Mouse (Mus musculus) kidney, embryonic 14.5 days (tissue): ENCODE results near the gene F2r. TPM values are rescaled to one million over a fixed set of nuclear protein-coding genes. Genes with fewer than 3 reads are reported as not detected.

Experiments
- ATAC-seq: fragments of 200-750 bp; cut with Nextera tagmentation; 2 replicates; pipeline ENCODE4 v1.8.0; 2017; ENCODE audit warnings: moderate number of reproducible peaks, mild to moderate bottlenecking, moderate TSS enrichment, moderate library complexity; ENCODE audit not compliant: low FRiP score, low TSS enrichment
- H3K27ac ChIP-seq: fragments of 300-500 bp; sonication (generic); 2 replicates; pipeline ENCODE4 v1.5.1; 2014; ENCODE audit warnings: low read depth, mild to moderate bottlenecking, low read length, moderate library complexity, mixed read lengths
- H3K27me3 ChIP-seq: fragments of 300-500 bp; sonication (generic); 2 replicates; pipeline ENCODE4 v1.6.1; 2014; ENCODE audit warnings: mild to moderate bottlenecking, low read length; ENCODE audit not compliant: control insufficient read depth, insufficient read depth
- H3K36me3 ChIP-seq: fragments of 300-500 bp; sonication (generic); 2 replicates; pipeline ENCODE4 v1.6.1; 2014; ENCODE audit warnings: low read length, mixed read lengths; ENCODE audit not compliant: control insufficient read depth, insufficient read depth
- H3K4me1 ChIP-seq: fragments of 300-500 bp; sonication (generic); 2 replicates; pipeline ENCODE4 v1.6.1; 2014; ENCODE audit warnings: low read length, mixed read lengths; ENCODE audit not compliant: control insufficient read depth, insufficient read depth
- H3K4me2 ChIP-seq: fragments of 300-500 bp; sonication (generic); replicated peaks from 2 replicates; pipeline ENCODE4 v1.6.1; 2014; ENCODE audit warnings: low read depth, mild to moderate bottlenecking, low read length
- H3K4me3 ChIP-seq: fragments of 300-500 bp; sonication (generic); 2 replicates; pipeline ENCODE4 v1.5.1; 2014; ENCODE audit warnings: mild to moderate bottlenecking, low read length
- H3K9ac ChIP-seq: fragments of 300-500 bp; sonication (generic); 2 replicates; pipeline ENCODE4 v1.6.1; 2014; ENCODE audit warnings: low read depth, mild to moderate bottlenecking, low read length, moderate library complexity
- H3K9me3 ChIP-seq: fragments of 300-500 bp; sonication (generic); 2 replicates; pipeline ENCODE4 v1.6.1; 2016; ENCODE audit warnings: low read length; ENCODE audit not compliant: control insufficient read depth
- WGBS: fragments of 180-500 bp; shearing (Covaris S2); extraction: QIAGEN DNeasy Blood & Tissue Kit; methylation state at CpG from one replicate; pipeline ENCODE4 v1.1.7; 2014; 5-methylcytosine and 5-hydroxymethylcytosine counted together
- polyA plus RNA-seq: library from polyadenylated mRNA; unstranded; fragments of >200 nt; fragmentation: Nextera tagmentation; extraction: Ambion mirVana; gene quantifications from 2 replicates; pipeline ENCODE4 v1.2.1, GENCODE M21; 2014

Gene F2r
- polyA plus RNA-seq, 1 experiment from 2014 or later = 128 TPM

- no peak for ATAC-seq
- Histone ChIP-seq H3K36me3 (no peaks in the 10 kb centered on the region), H3K27ac (no peak overlapping the region), H3K4me3 (no peak overlapping the region), H3K4me2 (no peak overlapping the region), H3K4me1 (no peaks in the 10 kb centered on the region), H3K27me3 (no peaks in the 10 kb centered on the region), H3K9me3 (no peaks in the 10 kb centered on the region), H3K9ac (no peak overlapping the region)
- whole genome bisulfite sequencing = 74% methylated on average over 3 of the region's 3 CpGs
These were observed 4.8 kb upstream of the F2r start for GRCm38 (mm10) chr13:95623042-95623441.

- no peaks in the 10 kb centered on the region for H3K36me3 ChIP-seq
- H3K27ac ChIP-seq = no peak overlapping the region
- H3K27me3 ChIP-seq = no peaks in the 10 kb centered on the region
- WGBS = 87% methylated on average over 3 of the region's 3 CpGs
- H3K4me2 ChIP-seq = no peak overlapping the region
- H3K9me3 ChIP-seq = no peaks in the 10 kb centered on the region
- H3K4me3 ChIP-seq = no peak overlapping the region
- ATAC-seq = no peak
- peaks cover 1% of the 10 kb centered on the region; the same call in 1 of the 2 replicates for H3K4me1 ChIP-seq
- H3K9ac ChIP-seq = no peak overlapping the region
These were observed 3.3 kb upstream of the F2r start for GRCm38 (mm10) chr13:95621563-95621962.

- ATAC-seq = no peak
- Histone ChIP-seq H3K27ac (no peak overlapping the region; the same call in 1 of the 2 replicates), H3K4me3 (peak overlapping the region; percentile 90), H3K9ac (peak overlapping the region; percentile 95), H3K36me3 (no peaks in the 10 kb centered on the region), H3K9me3 (no peaks in the 10 kb centered on the region), H3K4me2 (peak overlapping the region; percentile 51), H3K27me3 (no peaks in the 10 kb centered on the region), H3K4me1 (peaks cover 21% of the 10 kb centered on the region)
- WGBS = 7% methylated on average over 13 of the region's 13 CpGs
These were observed 572 bp upstream of the F2r start for GRCm38 (mm10) chr13:95618859-95619258.

- peak overlapping the region; percentile 77 for H3K27ac ChIP-seq
- peak overlapping the region; percentile 95 for H3K9ac ChIP-seq
- no peaks in the 10 kb centered on the region for H3K36me3 ChIP-seq
- no peaks in the 10 kb centered on the region for H3K9me3 ChIP-seq
- under 1% methylated on average over 21 of the region's 21 CpGs for WGBS
- peak overlapping the region; percentile 90 for H3K4me3 ChIP-seq
- peaks cover 21% of the 10 kb centered on the region for H3K4me1 ChIP-seq
- H3K4me2 ChIP-seq = peak overlapping the region; percentile 51
- H3K27me3 ChIP-seq = no peaks in the 10 kb centered on the region
- peak; percentile 34; the same call in 1 of the 2 replicates for ATAC-seq
These were observed 566 bp downstream of the F2r start for GRCm38 (mm10) chr13:95617671-95618171.

GRCm38 (mm10) chr13:95617082-95617670 lies 1.1 kb downstream of the F2r start:
- H3K27ac ChIP-seq = no peak overlapping the region
- 6% methylated on average over 17 of the region's 17 CpGs for WGBS

GRCm38 (mm10) chr13:95616512-95616911 lies 1.8 kb downstream of the F2r start:
- Histone ChIP-seq H3K9ac (peak overlapping the region; percentile 95; the same call in 1 of the 2 replicates), H3K9me3 (no peaks in the 10 kb centered on the region), H3K27me3 (no peaks in the 10 kb centered on the region), H3K4me1 (peaks cover 21% of the 10 kb centered on the region), H3K4me3 (peak overlapping the region; percentile 90), H3K4me2 (peak overlapping the region; percentile 51), H3K27ac (no peak overlapping the region), H3K36me3 (peaks cover 8% of the 10 kb centered on the region; the same call in 1 of the 2 replicates)
- 13% methylated on average over 11 of the region's 11 CpGs for WGBS
- ATAC-seq = no peak

More at GRCm38 (mm10) chr13:95617082-95617670, 1.1 kb downstream of the F2r start:
- Histone ChIP-seq H3K4me1 (peaks cover 21% of the 10 kb centered on the region), H3K4me2 (peak overlapping the region; percentile 51), H3K9me3 (no peaks in the 10 kb centered on the region), H3K9ac (peak overlapping the region; percentile 95), H3K27me3 (no peaks in the 10 kb centered on the region), H3K4me3 (peak overlapping the region; percentile 90), H3K36me3 (peaks cover 2% of the 10 kb centered on the region; the same call in 1 of the 2 replicates)
- ATAC-seq = no peak

- peak overlapping the region; percentile 16 for H3K4me2 ChIP-seq
- no peak overlapping the region for H3K4me3 ChIP-seq
- WGBS = 57% methylated on average over 6 of the region's 6 CpGs
- H3K36me3 ChIP-seq = peaks cover 8% of the 10 kb centered on the region; the same call in 1 of the 2 replicates
- peaks cover 21% of the 10 kb centered on the region for H3K4me1 ChIP-seq
- no peak overlapping the region for H3K27ac ChIP-seq
- H3K27me3 ChIP-seq = no peaks in the 10 kb centered on the region
- H3K9ac ChIP-seq = no peak overlapping the region
- no peak for ATAC-seq
- no peaks in the 10 kb centered on the region for H3K9me3 ChIP-seq
These were observed 3.5 kb downstream of the F2r start for GRCm38 (mm10) chr13:95614757-95615156.

GRCm38 (mm10) chr13:95612243-95612642 lies 6.0 kb downstream of the F2r start:
- H3K27me3 ChIP-seq = no peaks in the 10 kb centered on the region
- H3K9ac ChIP-seq = no peak overlapping the region
- H3K4me3 ChIP-seq = no peak overlapping the region
- no peaks in the 10 kb centered on the region for H3K9me3 ChIP-seq
- H3K4me1 ChIP-seq = peaks cover 21% of the 10 kb centered on the region
- no peak overlapping the region for H3K27ac ChIP-seq
- no peak overlapping the region for H3K4me2 ChIP-seq
- no peak for ATAC-seq
- peaks cover 8% of the 10 kb centered on the region; the same call in 1 of the 2 replicates for H3K36me3 ChIP-seq
- 90% methylated on average over 10 of the region's 10 CpGs for WGBS

- Histone ChIP-seq H3K4me3 (no peak overlapping the region), H3K9me3 (no peaks in the 10 kb centered on the region), H3K36me3 (peaks cover 8% of the 10 kb centered on the region; the same call in 1 of the 2 replicates), H3K4me2 (no peak overlapping the region), H3K9ac (no peak overlapping the region), H3K4me1 (peaks cover 21% of the 10 kb centered on the region), H3K27me3 (no peaks in the 10 kb centered on the region), H3K27ac (no peak overlapping the region)
- 64% methylated on average over 4 of the region's 4 CpGs for WGBS
- no peak for ATAC-seq
These were observed 6.5 kb downstream of the F2r start for GRCm38 (mm10) chr13:95611752-95612151.
